Mouse (Mus musculus): ENCODE measurements around the gene 2610001J05Rik. TPM values are rescaled to one million over a fixed set of nuclear protein-coding genes. Genes with fewer than 3 reads are reported as not detected.

Gene 2610001J05Rik
- polyA plus RNA-seq, 1 experiment from 2014 or later = 111 TPM

- no peak for DNase-seq (ENCODE audit: low spot score)
Measured at GRCm38 (mm10) chr6:13835720-13836665, 35.3 kb downstream of the 2610001J05Rik start.

- no peak for DNase-seq (ENCODE audit: low spot score)
Measured at GRCm38 (mm10) chr6:13832770-13833169, 38.5 kb downstream of the 2610001J05Rik start.

GRCm38 (mm10) chr6:13828877-13829276 is 42.4 kb downstream of the 2610001J05Rik start:
- DNase-seq (ENCODE audit: low spot score) = no peak

Other genes starting within 250 kb of the 2610001J05Rik start
- gene Bmt2, start 193.6 kb downstream of the 2610001J05Rik start, polyA plus RNA-seq (2015; fragmentation: Nextera tagmentation; extraction: Ambion mirVana) = 8.6 and 11.6 TPM in 2 replicates
- gene Gpr85, start 31.6 kb downstream of the 2610001J05Rik start, polyA plus RNA-seq (2015; fragmentation: Nextera tagmentation; extraction: Ambion mirVana) = 0.12 TPM in 1 of 2 replicates, not detected in the other